Mouse (Mus musculus): ENCODE results near the gene Sema6d.

- TF ChIP-seq CTCF (IDR thresholded peaks at IDR 0.05; ENCODE audit: low read depth, low read length) (no peak), POLR2A (IDR thresholded peaks at IDR 0.05; ENCODE audit: borderline replicate concordance, low read depth, low read length) (no peak)
Observed at GRCm38 (mm10) chr2:124430708-124431107, 340.9 kb downstream of the Sema6d start.
